Mouse (Mus musculus) liver, embryonic 14.5 days (tissue): ENCODE measurements around the gene D630036H23Rik. TPM values are rescaled to one million over a fixed set of nuclear protein-coding genes. Genes with fewer than 3 reads are reported as not detected.
A peak's percentile ranks its signal among the peaks of the same experiment; 100 is the strongest.

Experiments
- ATAC-seq: fragments of 200-750 bp; cut with Nextera tagmentation; 2 replicates; pipeline ENCODE4 v1.8.0; 2017; ENCODE audit warnings: moderate number of reproducible peaks, mild to moderate bottlenecking, moderate library complexity; ENCODE audit not compliant: insufficient read depth
- DNase-seq, 3 experiments: peaks; one replicate each; pipeline ENCODE4 v3.0.0-alpha.2; 2012 to 2013; ENCODE audit warnings: low read depth in 3 of 3, low spot score in 3 of 3
- H3K27ac ChIP-seq: fragments of 300-500 bp; sonication (generic); 2 replicates; pipeline ENCODE4 v1.5.1; 2014; ENCODE audit warnings: moderate library complexity, mild to moderate bottlenecking, control low read depth, inconsistent platforms
- H3K27me3 ChIP-seq: fragments of 300-500 bp; sonication (generic); 2 replicates; pipeline ENCODE4 v1.6.1; 2014; ENCODE audit warnings: mild to moderate bottlenecking, low read length, moderate library complexity; ENCODE audit not compliant: control insufficient read depth, insufficient read depth
- H3K36me3 ChIP-seq: fragments of 300-500 bp; sonication (generic); replicated peaks from 2 replicates; pipeline ENCODE4 v1.6.1; 2014; ENCODE audit warnings: low read depth; ENCODE audit not compliant: control insufficient read depth, insufficient read depth
- H3K4me1 ChIP-seq, 2 experiments: fragments of 200-500 bp in 1 of 2; fragments of 300-500 bp in 1 of 2; sonication (generic) in 1 of 2; replicated peaks; 2 replicates each; pipeline ENCODE4 v1.6.1; 2012 to 2014; ENCODE audit warnings: antibody characterized with exemption in 1 of 2, inconsistent platforms in 1 of 2, low read length in 1 of 2; ENCODE audit not compliant: control insufficient read depth in 2 of 2, insufficient read depth in 2 of 2
- H3K4me2 ChIP-seq: fragments of 300-500 bp; sonication (generic); 2 replicates; pipeline ENCODE4 v1.6.1; 2014; ENCODE audit warnings: low read depth, mild to moderate bottlenecking, control low read depth, moderate library complexity
- H3K4me3 ChIP-seq, 2 experiments: fragments of 200-500 bp in 1 of 2; fragments of 300-500 bp in 1 of 2; sonication (generic) in 1 of 2; 2 replicates each; pipeline ENCODE4 v1.5.1; 2012 to 2014; ENCODE audit warnings: low read depth in 2 of 2, low read length in 2 of 2, mild to moderate bottlenecking in 2 of 2, control low read depth in 1 of 2, inconsistent platforms in 1 of 2, moderate library complexity in 1 of 2; ENCODE audit not compliant: insufficient read depth in 1 of 2
- H3K9ac ChIP-seq: fragments of 300-500 bp; sonication (generic); replicated peaks from 2 replicates; pipeline ENCODE4 v1.6.1; 2014; ENCODE audit warnings: mild to moderate bottlenecking, control low read depth, moderate library complexity
- H3K9me3 ChIP-seq: fragments of 300-500 bp; sonication (generic); 2 replicates; pipeline ENCODE4 v1.6.1; 2016; ENCODE audit warnings: low read length, mixed read lengths; ENCODE audit not compliant: control insufficient read depth
- CTCF ChIP-seq: IDR thresholded peaks from 2 replicates; pipeline ENCODE4 v1.5.1; 2016; ENCODE audit warnings: antibody characterized with exemption, low read depth, control low read depth
- EP300 ChIP-seq: IDR thresholded peaks from 2 replicates; pipeline ENCODE4 v1.6.1; 2016; ENCODE audit warnings: antibody characterized with exemption, low read depth
- WGBS: fragments of 180-500 bp; shearing (Covaris S2); extraction: QIAGEN DNeasy Blood & Tissue Kit; methylation state at CpG from one replicate; pipeline ENCODE4 v1.1.7; 2014; ENCODE audit not compliant: insufficient replicate concordance; 5-methylcytosine and 5-hydroxymethylcytosine counted together
- polyA plus RNA-seq, 2 experiments: library from polyadenylated mRNA; depleted of rRNA in 1 of 2; stranded (reverse) in 1 of 2; unstranded in 1 of 2; fragments of >200 nt; fragmentation: Nextera tagmentation in 1 of 2; extraction: Ambion mirVana in 1 of 2; gene quantifications; 2 replicates each; pipeline versions ENCODE4 v1.2.1 to v1.2.3; 2012 to 2014

The D630036H23Rik gene
- polyA plus RNA-seq, 2 experiments, result 0.08 to 0.24 TPM

GRCm38 (mm10) chr12:36373237-36373998 lies 8.6 kb downstream of the D630036H23Rik start:
- TF ChIP-seq CTCF, result peak; percentile 57
- TF ChIP-seq EP300, result no peak
- DNase-seq, result no peak
- no peak overlapping the region for H3K27ac ChIP-seq
- WGBS, result 42% methylated on average over 4 of the region's 4 CpGs
- no peaks in the 10 kb centered on the region for H3K27me3 ChIP-seq
- no peak overlapping the region for H3K4me3 ChIP-seq
- no peaks in the 10 kb centered on the region for H3K36me3 ChIP-seq
- no peak overlapping the region for H3K9ac ChIP-seq
- H3K4me1 ChIP-seq, result no peaks in the 10 kb centered on the region
- ATAC-seq, result no peak
- H3K9me3 ChIP-seq, result no peaks in the 10 kb centered on the region
- H3K4me2 ChIP-seq, result no peak overlapping the region

GRCm38 (mm10) chr12:36364013-36364412 lies 18.0 kb downstream of the D630036H23Rik start:
- no peak for ATAC-seq

GRCm38 (mm10) chr12:36360693-36361092 lies 21.3 kb downstream of the D630036H23Rik start:
- H3K9ac ChIP-seq, result no peak overlapping the region
- no peaks in the 10 kb centered on the region for H3K9me3 ChIP-seq
- ATAC-seq (no peak), DNase-seq (no peak)
- H3K4me1 ChIP-seq, result no peaks in the 10 kb centered on the region
- no peak for TF ChIP-seq EP300
- TF ChIP-seq CTCF, result no peak
- H3K27me3 ChIP-seq, result no peaks in the 10 kb centered on the region
- H3K4me3 ChIP-seq, result no peak overlapping the region
- 51% methylated on average over 5 of the region's 5 CpGs for WGBS
- no peaks in the 10 kb centered on the region for H3K36me3 ChIP-seq
- no peak overlapping the region for H3K4me2 ChIP-seq
- no peak overlapping the region for H3K27ac ChIP-seq

More at GRCm38 (mm10) chr12:36364013-36364412, 18.0 kb downstream of the D630036H23Rik start:
- no peak overlapping the region for H3K27ac ChIP-seq
- WGBS, result 59% methylated on average over 4 of the region's 4 CpGs
- H3K4me1 ChIP-seq, result no peaks in the 10 kb centered on the region
- no peak overlapping the region for H3K9ac ChIP-seq
- H3K9me3 ChIP-seq, result no peaks in the 10 kb centered on the region
- no peak overlapping the region for H3K4me2 ChIP-seq
- no peak for DNase-seq
- H3K27me3 ChIP-seq, result no peaks in the 10 kb centered on the region
- no peak for TF ChIP-seq CTCF
- no peak for TF ChIP-seq EP300
- no peak overlapping the region for H3K4me3 ChIP-seq
- H3K36me3 ChIP-seq, result no peaks in the 10 kb centered on the region

- H3K9ac ChIP-seq, result no peak overlapping the region
- H3K4me1 ChIP-seq, result no peaks in the 10 kb centered on the region
- H3K9me3 ChIP-seq, result no peaks in the 10 kb centered on the region
- 66% methylated on average over 3 of the region's 3 CpGs for WGBS
- H3K27ac ChIP-seq, result no peak overlapping the region
- DNase-seq (no peak), ATAC-seq (no peak)
- no peaks in the 10 kb centered on the region for H3K36me3 ChIP-seq
- H3K4me3 ChIP-seq, result no peak overlapping the region
- no peak for TF ChIP-seq CTCF
- no peak for TF ChIP-seq EP300
- no peak overlapping the region for H3K4me2 ChIP-seq
- H3K27me3 ChIP-seq, result no peaks in the 10 kb centered on the region
These were observed 21.9 kb downstream of the D630036H23Rik start for GRCm38 (mm10) chr12:36360064-36360463.

GRCm38 (mm10) chr12:36344131-36344530 lies 37.9 kb downstream of the D630036H23Rik start:
- Histone ChIP-seq H3K36me3 (no peaks in the 10 kb centered on the region), H3K4me1 (no peaks in the 10 kb centered on the region), H3K9me3 (no peaks in the 10 kb centered on the region), H3K9ac (no peak overlapping the region), H3K27me3 (no peaks in the 10 kb centered on the region), H3K27ac (no peak overlapping the region), H3K4me2 (no peak overlapping the region), H3K4me3 (no peak overlapping the region)
- no peak for TF ChIP-seq CTCF
- no peak for TF ChIP-seq EP300
- no peak for DNase-seq
- WGBS, result 57% methylated on average over 4 of the region's 4 CpGs
- no peak for ATAC-seq
